ENCODE assay signal across 16 mouse cellular contexts in genomic region chr12:52851221-52851620, GRCm38 (mm10).
DNase-seq lines count a peak whose midpoint lies in the region; ATAC-seq and TF ChIP-seq lines count a peak whose summit lies in the region.
"Had no signal": no experiment of that assay in that cellular context is flagged by ENCODE, and none has a peak within 500 bp of the region (broad histone marks: within the 10 kb centered on the region; RNA-seq: fewer than 3 reads in every experiment).

No protein-coding gene starts in this region.

- peaks cover 29% of the 10 kb centered on the region for H3K4me1 ChIP-seq in hindbrain, embryonic 15.5 days (replicated peaks)
- H3K4me1 ChIP-seq in hindbrain, embryonic 16.5 days (ENCODE audit: control insufficient read depth, insufficient read depth, low read depth, low read length) = peaks cover 17% of the 10 kb centered on the region
- peaks cover 47% of the 10 kb centered on the region for H3K4me1 ChIP-seq in bone marrow macrophage, adult 2 months (ENCODE audit: control insufficient read depth, insufficient read depth, low read length)
- H3K4me1 ChIP-seq in embryonic fibroblast, embryonic 13.5 days (ENCODE audit: control insufficient read depth, insufficient read depth, low read length) = peaks cover 11% of the 10 kb centered on the region
- H3K4me1 ChIP-seq in heart, embryonic 15.5 days (replicated peaks) = peaks cover 52% of the 10 kb centered on the region
- H3K4me1 ChIP-seq: liver, embryonic 13.5 days had no signal

- H3K27me3 ChIP-seq in hindbrain, embryonic 15.5 days = no peaks in the 10 kb centered on the region
- no peaks in the 10 kb centered on the region for H3K27me3 ChIP-seq in hindbrain, embryonic 16.5 days (replicated peaks; ENCODE audit: control insufficient read depth, insufficient read depth, low read length)
- H3K27me3 ChIP-seq in heart, embryonic 15.5 days = no peaks in the 10 kb centered on the region
- H3K27me3 ChIP-seq: liver, embryonic 13.5 days had no signal

- H3K4me2 ChIP-seq in hindbrain, embryonic 15.5 days = no peak overlapping the region
- H3K4me2 ChIP-seq in hindbrain, embryonic 16.5 days (ENCODE audit: low read length) = no peak overlapping the region
- no peak overlapping the region for H3K4me2 ChIP-seq in heart, embryonic 15.5 days
- H3K4me2 ChIP-seq: liver, embryonic 13.5 days had no signal

- TF ChIP-seq CTCF in bone marrow macrophage, adult 2 months (IDR thresholded peaks at IDR 0.05; ENCODE audit: low read depth, low read length) = no peak
- TF ChIP-seq CTCF in embryonic fibroblast, embryonic 13.5 days (IDR thresholded peaks at IDR 0.05; ENCODE audit: borderline replicate concordance, insufficient read depth, low read length) = no peak

- 64% methylated on average over 5 of the region's 5 CpGs for WGBS in hindbrain, embryonic 15.5 days
- WGBS in hindbrain, embryonic 16.5 days = 69% methylated on average over 5 of the region's 5 CpGs
- WGBS in heart, embryonic 15.5 days = 43% methylated on average over 5 of the region's 5 CpGs

- H3K27ac ChIP-seq in hindbrain, embryonic 15.5 days (replicated peaks) = 0 out of 2 replicates have a peak overlapping the region, but pooled peaks have one; percentile 31
- no peak overlapping the region for H3K27ac ChIP-seq in hindbrain, embryonic 16.5 days (ENCODE audit: low read depth, low read length)
- H3K27ac ChIP-seq in bone marrow macrophage, adult 2 months (ENCODE audit: insufficient read depth, low read depth, low read length) = peak overlapping the region; percentile 97
- peak overlapping the region; percentile 3; the same call in 1 of the 2 replicates for H3K27ac ChIP-seq in embryonic fibroblast, embryonic 13.5 days (ENCODE audit: insufficient read depth, low read length)
- peak overlapping the region; percentile 77 for H3K27ac ChIP-seq in heart, embryonic 15.5 days
- H3K27ac ChIP-seq: kidney, postnatal 0 days; liver, embryonic 13.5 days had no signal

- no peak for ATAC-seq in hindbrain, embryonic 15.5 days (ENCODE audit: low FRiP score, low read depth)
- no peak for ATAC-seq in hindbrain, embryonic 16.5 days
- ATAC-seq in heart, embryonic 15.5 days (replicated peaks; ENCODE audit: insufficient number of reproducible peaks, insufficient read depth, low FRiP score, low read depth) = no peak

- no peak overlapping the region for H3K9ac ChIP-seq in hindbrain, embryonic 15.5 days
- H3K9ac ChIP-seq in hindbrain, embryonic 16.5 days (ENCODE audit: low read depth, low read length) = no peak overlapping the region
- no peak overlapping the region for H3K9ac ChIP-seq in heart, embryonic 15.5 days
- H3K9ac ChIP-seq: liver, embryonic 13.5 days had no signal

- H3K4me3 ChIP-seq in hindbrain, embryonic 15.5 days = no peak overlapping the region
- H3K4me3 ChIP-seq in hindbrain, embryonic 16.5 days (ENCODE audit: low read length) = no peak overlapping the region
- no peak overlapping the region for H3K4me3 ChIP-seq in bone marrow macrophage, adult 2 months (ENCODE audit: insufficient read depth, low read length)
- no peak overlapping the region for H3K4me3 ChIP-seq in embryonic fibroblast, embryonic 13.5 days (ENCODE audit: insufficient read depth, low read length)
- no peak overlapping the region for H3K4me3 ChIP-seq in heart, embryonic 15.5 days
- H3K4me3 ChIP-seq: erythroblast, embryonic 14.5 days; liver, embryonic 13.5 days; myocyte had no signal

- no peak for TF ChIP-seq POLR2A in bone marrow macrophage, adult 2 months (IDR thresholded peaks at IDR 0.05; ENCODE audit: borderline replicate concordance, low read depth, low read length)
- TF ChIP-seq POLR2A in embryonic fibroblast, embryonic 13.5 days (IDR thresholded peaks at IDR 0.05; ENCODE audit: low read depth, low read length) = no peak

- no peaks in the 10 kb centered on the region for H3K9me3 ChIP-seq in hindbrain, embryonic 15.5 days
- H3K9me3 ChIP-seq in hindbrain, embryonic 16.5 days (ENCODE audit: control insufficient read depth, low read length) = no peaks in the 10 kb centered on the region
- H3K9me3 ChIP-seq in heart, embryonic 15.5 days (replicated peaks) = no peaks in the 10 kb centered on the region
- H3K9me3 ChIP-seq: liver, embryonic 13.5 days had no signal

- H3K36me3 ChIP-seq in hindbrain, embryonic 15.5 days = no peaks in the 10 kb centered on the region
- H3K36me3 ChIP-seq in hindbrain, embryonic 16.5 days (ENCODE audit: control insufficient read depth, insufficient read depth, low read length) = no peaks in the 10 kb centered on the region
- H3K36me3 ChIP-seq in heart, embryonic 15.5 days = no peaks in the 10 kb centered on the region
- H3K36me3 ChIP-seq: liver, embryonic 13.5 days had no signal

- no peak for DNase-seq in urinary bladder, postnatal 10 days (ENCODE audit: low spot score)
- DNase-seq in kidney, adult 9 months = no peak
- no peak for DNase-seq in adrenal gland, adult 2 months
- DNase-seq: cerebellum, adult 9-11 months; gastrocnemius, postnatal 25 days; liver, embryonic 13.5 days; right cerebral cortex, adult 18-20 months; thymus, postnatal 14 days had no signal
